Mouse (Mus musculus): ENCODE data around the gene Rufy1. TPM values are rescaled to one million over a fixed set of nuclear protein-coding genes. Genes with fewer than 3 reads are reported as not detected.

The Rufy1 gene
- polyA plus RNA-seq (2015; fragmentation: Nextera tagmentation; extraction: Ambion mirVana) = 21.9 and 26.0 TPM in 2 replicates

DNA sequence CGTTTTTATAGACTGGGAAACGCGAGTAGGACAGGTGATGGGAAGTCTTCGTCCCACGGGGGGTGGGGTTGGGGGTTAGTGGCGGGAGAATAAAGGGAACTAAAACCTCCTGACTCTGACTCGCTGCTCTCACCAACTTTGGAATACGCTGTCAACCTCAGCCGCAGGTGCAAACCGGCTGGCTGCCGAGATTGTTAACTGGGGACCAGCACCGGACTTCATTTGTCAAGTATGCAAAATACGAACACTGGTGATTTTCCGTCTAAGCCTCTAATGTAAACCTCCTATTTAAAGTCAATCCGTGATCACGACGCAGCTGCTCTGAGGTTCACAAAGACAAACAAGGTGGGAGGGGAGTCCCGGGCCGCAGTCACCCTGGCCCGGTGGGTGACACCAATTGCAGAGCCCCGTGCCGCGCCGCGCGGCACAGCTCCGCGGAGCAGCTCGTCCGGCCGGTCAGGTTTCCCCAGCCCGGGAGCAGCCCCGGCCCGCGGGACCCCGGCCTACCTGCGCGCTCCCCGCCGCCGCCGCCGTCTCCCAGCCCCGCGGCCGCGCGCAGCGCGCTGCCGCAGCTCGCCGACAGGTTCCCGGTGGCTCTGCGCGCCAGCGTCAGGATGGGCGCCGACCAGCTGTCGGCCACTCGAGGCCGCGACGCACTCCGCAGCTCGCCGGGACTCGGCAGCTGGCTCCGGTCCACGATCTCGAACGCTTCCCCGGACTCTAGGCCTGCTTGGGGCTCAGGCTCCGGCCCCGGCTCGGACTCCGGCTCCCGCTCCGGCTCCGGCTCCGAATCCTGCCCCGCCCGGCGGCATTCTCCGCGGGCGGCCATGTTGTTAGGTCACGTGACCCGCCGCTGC is at the start of gene Rufy1:
TSS of gene Rufy1 (minus strand) at position 849 of the 857 bp plus-strand sequence.

DNA sequence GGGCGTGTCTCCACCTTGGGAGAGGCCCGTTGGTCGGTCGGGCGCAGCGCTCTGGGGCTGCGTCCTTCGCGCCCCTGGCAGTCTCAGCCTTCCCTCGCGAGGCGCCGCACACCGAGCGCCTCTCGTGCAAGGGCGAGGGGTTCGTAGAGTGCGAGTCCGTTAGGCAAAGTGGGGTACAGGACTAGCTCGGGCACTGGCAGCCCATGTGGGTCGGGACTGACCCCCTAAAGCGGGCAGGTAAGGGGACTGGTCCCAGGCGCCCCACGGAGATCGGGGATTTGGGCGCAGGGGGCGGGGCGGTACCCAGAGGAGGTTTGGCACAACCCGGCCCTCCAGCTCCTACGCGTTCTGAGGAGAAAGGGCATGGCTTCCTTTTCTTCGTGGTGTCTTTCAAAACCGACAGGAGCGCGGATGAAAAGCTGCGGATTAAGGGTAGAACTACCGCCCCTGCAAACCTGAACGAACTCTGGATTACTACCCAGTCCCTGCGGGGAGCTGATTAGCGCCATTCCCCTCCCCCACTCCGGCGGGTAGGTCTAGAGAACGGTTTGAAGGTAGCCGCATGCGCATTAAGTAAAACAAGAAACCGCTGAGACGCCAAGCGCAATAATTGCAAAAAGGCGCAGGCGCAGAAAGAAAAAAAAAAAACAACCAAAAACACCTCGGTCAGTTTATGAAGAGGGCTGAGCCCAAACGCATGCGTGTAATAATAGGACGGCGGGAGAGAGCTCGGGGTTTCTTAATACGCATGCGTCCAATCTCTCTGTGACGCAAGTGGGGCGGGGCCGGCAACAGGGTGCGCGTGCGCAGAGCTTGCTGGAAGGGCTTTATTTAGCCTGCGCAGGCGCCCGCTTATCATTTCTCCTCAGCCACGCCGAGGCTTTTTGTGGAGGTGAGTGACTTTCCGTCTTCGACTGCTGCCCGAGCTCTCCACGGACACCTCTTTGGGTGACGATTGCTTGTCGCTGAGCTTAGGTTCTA is 53.7 kb downstream of the Rufy1 start, which contains the start of gene Hnrnph1:
TSS of gene Hnrnph1 (plus strand) at position 80 of the 981 bp plus-strand sequence.

DNA sequence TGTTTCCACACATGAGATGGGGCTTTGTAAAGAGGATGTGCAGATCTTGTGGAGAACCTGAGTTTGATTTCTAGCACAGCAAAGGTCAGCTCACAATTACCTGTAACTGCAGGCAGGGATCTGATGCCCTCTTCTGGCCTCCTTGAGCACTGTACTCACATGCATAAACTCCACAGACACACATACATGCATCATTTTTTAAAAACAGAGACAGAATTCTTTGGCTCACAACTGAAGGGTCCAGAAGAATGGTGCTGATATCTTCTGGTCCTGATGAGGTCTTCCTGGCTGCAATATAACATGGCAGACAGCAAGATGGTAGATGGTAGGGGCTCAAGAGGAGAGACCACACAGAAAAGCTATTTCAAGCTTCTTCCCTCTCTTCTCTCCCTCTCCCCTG is 76.8 kb downstream of the Rufy1 start, which contains the start of gene Cby3:
TSS of gene Cby3 (plus strand) at position 301 of the 400 bp plus-strand sequence.

MicroRNAs encoded within 50 kb of the gene (microRNA counts, 519-probe panel; counts per million panel counts)
- 4,356 counts per million, percentile 42 among the panel's probes with 10 or more counts for microRNA mmu-miR-804

Small RNA genes lying within 50 kb of the gene (microRNA-seq; reads per million reads assigned to microRNA genes)
- gene Mir804 = not detected

Other genes starting within 250 kb of the Rufy1 start
- 442 and 490 TPM in 2 replicates for gene Sqstm1, start 220.3 kb downstream of the Rufy1 start, polyA plus RNA-seq (2015; fragmentation: Nextera tagmentation; extraction: Ambion mirVana)
- gene Mgat4b, start 220.2 kb downstream of the Rufy1 start, polyA plus RNA-seq (2015; fragmentation: Nextera tagmentation; extraction: Ambion mirVana) = 90.2 and 107 TPM in 2 replicates
- gene Ltc4s, start 192.5 kb downstream of the Rufy1 start, polyA plus RNA-seq (2015; fragmentation: Nextera tagmentation; extraction: Ambion mirVana) = 8.9 and 10.1 TPM in 2 replicates
- gene Maml1, start 138.8 kb downstream of the Rufy1 start, polyA plus RNA-seq (2015; fragmentation: Nextera tagmentation; extraction: Ambion mirVana) = 1.8 and 2.1 TPM in 2 replicates
- 247 TPM in 2 replicates for gene Canx, start 105.5 kb downstream of the Rufy1 start, polyA plus RNA-seq (2015; fragmentation: Nextera tagmentation; extraction: Ambion mirVana)
- 1.9 and 2.4 TPM in 2 replicates for gene Cby3, start 76.7 kb downstream of the Rufy1 start, polyA plus RNA-seq (2015; fragmentation: Nextera tagmentation; extraction: Ambion mirVana)
- gene Hnrnph1, start 54.1 kb downstream of the Rufy1 start, polyA plus RNA-seq (2015; fragmentation: Nextera tagmentation; extraction: Ambion mirVana) = 188 and 245 TPM in 2 replicates
- gene Adamts2, start 171.0 kb upstream of the Rufy1 start, polyA plus RNA-seq (2015; fragmentation: Nextera tagmentation; extraction: Ambion mirVana) = 5.2 and 7.4 TPM in 2 replicates

All from neural tube, postnatal 0 days (tissue).